Mouse (Mus musculus) erythroblast, embryonic 14.5 days (primary cell): ENCODE measurements around the gene Nfkbil1. TPM values are rescaled to one million over a fixed set of nuclear protein-coding genes. Genes with fewer than 3 reads are reported as not detected.
"Not testable (repeated sequence)": the region's sequence is repeated elsewhere in the genome, so short reads cannot be mapped to it uniquely, and the experiment has no call there.

Experiments used
- H3K27me3 ChIP-seq: 2 replicates; pipeline ENCODE4 v1.6.1; 2012; ENCODE audit warnings: inconsistent platforms; ENCODE audit not compliant: control insufficient read depth
- H3K36me3 ChIP-seq: 2 replicates; pipeline ENCODE4 v1.6.1; 2012; ENCODE audit warnings: mild to moderate bottlenecking, inconsistent platforms; ENCODE audit not compliant: control insufficient read depth
- H3K4me1 ChIP-seq: 2 replicates; pipeline ENCODE4 v1.6.1; 2012; ENCODE audit warnings: inconsistent platforms; ENCODE audit not compliant: control insufficient read depth
- H3K4me3 ChIP-seq: replicated peaks from 2 replicates; pipeline ENCODE3; 2012; ENCODE audit warnings: moderate library complexity, mild to moderate bottlenecking, inconsistent platforms
- H3K9me3 ChIP-seq: 2 replicates; pipeline ENCODE4 v1.6.1; 2012; ENCODE audit warnings: low read length, inconsistent platforms, mixed read lengths; ENCODE audit not compliant: control insufficient read depth
- GATA1 ChIP-seq: IDR thresholded peaks from 2 replicates; pipeline ENCODE4 v1.6.1; 2012; ENCODE audit warnings: low read length, inconsistent platforms, mixed read lengths
- TAL1 ChIP-seq: IDR thresholded peaks from 3 replicates; pipeline ENCODE4 v1.6.1; 2012; ENCODE audit warnings: low read length, inconsistent platforms, mixed read lengths
- polyA plus RNA-seq: library from polyadenylated mRNA; stranded (reverse); fragments of >175 nt; gene quantifications from 2 replicates; pipeline ENCODE4 v1.2.3, GENCODE M21; 2012

The Nfkbil1 gene
- polyA plus RNA-seq, 1 experiment = 1.6 TPM

DNA sequence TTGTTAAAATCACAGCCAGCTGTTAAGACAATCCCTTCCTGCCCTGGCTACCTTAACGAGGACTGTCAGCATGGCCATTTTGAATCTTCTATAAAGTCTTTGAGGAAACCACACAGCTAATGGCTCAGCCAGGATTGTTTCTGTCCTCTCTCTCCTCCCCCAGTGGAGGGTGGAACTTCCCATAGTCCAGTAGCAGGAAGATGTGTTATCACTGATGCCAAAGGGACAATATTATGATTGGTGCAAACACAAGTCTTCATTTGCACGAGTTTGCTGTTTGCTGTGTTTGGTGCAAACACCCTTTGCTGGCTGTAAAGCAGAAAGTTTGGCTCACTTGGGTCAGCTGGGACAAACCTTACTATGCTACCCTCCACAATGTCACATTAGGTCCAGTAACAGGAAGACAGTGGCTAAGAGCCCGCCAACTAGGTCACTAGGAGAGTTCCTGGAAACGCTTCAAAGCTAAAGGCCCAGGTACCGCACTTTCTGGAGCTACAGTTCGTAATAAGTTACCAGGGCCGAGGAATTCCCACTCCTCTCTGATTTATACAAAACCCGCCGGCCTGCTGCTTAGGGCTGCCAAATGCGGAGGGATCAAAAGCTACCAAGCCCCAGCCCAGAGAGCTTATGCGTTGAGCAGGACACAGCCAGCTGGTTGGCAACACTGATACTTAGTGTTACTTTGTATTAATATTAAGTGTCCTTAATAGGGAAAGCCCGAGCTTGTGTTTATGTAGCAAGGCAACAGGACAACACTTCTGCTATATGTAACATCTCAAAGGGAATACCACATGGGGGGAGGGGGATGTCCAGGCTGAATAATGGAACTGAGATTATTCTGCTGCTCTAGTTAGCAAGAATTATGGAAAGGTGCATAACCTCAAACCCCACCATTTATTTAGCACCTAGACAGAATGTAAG, 5.1 kb upstream of the Nfkbil1 start:
- peak overlapping the region; percentile 82 for H3K4me3 ChIP-seq
- no peaks in the 10 kb centered on the region for H3K9me3 ChIP-seq
- peaks cover 65% of the 10 kb centered on the region for H3K4me1 ChIP-seq
- no peaks in the 10 kb centered on the region for H3K27me3 ChIP-seq
- H3K36me3 ChIP-seq = peaks cover 30% of the 10 kb centered on the region
- TF ChIP-seq TAL1 (no peak), GATA1 (no peak)

DNA sequence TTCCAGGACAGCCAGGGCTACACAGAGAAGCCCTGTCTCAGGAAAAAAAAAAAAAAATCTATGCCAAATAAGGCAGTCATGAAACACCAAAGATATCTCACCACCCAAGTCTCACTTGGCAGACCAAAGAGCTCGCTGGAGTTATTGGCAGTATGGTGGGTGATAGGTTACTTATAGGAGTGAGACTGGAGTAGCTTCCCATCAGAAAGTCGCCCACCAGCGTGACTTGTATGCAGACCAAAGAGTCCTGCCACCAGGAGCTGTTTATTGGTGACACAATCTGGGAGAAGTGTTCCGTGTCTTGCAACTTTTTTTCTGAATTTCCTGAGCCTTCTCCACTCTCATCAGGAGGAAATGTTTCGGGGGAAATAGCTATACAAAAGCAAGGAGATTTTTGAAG, 4.1 kb upstream of the Nfkbil1 start:
- peaks cover 64% of the 10 kb centered on the region for H3K4me1 ChIP-seq

DNA sequence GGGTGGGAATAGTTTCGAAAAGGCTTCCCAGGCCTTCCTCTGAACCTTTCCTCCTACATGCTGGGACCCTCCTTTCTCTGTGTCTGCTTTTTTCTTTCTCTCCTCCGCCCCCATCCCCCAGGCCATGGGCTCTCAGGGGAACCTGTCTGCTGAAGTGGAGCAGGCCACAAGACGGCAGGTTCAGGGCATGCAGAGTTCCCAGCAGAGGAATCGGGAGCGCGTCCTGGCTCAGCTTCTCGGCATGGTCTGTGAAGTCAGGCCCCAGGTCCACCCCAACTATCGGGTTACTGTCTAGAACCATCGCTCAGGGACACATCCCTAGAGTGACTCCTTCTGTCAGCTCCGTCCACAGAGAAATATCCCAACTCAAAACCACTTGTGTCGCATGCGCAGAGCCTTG, 1.9 kb upstream of the Nfkbil1 start:
- H3K36me3 ChIP-seq = peaks cover 14% of the 10 kb centered on the region
- H3K27me3 ChIP-seq = no peaks in the 10 kb centered on the region
- TF ChIP-seq GATA1 (no peak), TAL1 (no peak)
- H3K4me3 ChIP-seq = no peak overlapping the region
- H3K9me3 ChIP-seq = no peaks in the 10 kb centered on the region
- H3K4me1 ChIP-seq = peaks cover 57% of the 10 kb centered on the region

More for the DNA sequence above, 4.1 kb upstream of the Nfkbil1 start:
- Histone ChIP-seq H3K36me3 (peaks cover 21% of the 10 kb centered on the region), H3K27me3 (no peaks in the 10 kb centered on the region), H3K9me3 (no peaks in the 10 kb centered on the region), H3K4me3 (no peak overlapping the region)
- TF ChIP-seq TAL1 (no peak), GATA1 (no peak)

DNA sequence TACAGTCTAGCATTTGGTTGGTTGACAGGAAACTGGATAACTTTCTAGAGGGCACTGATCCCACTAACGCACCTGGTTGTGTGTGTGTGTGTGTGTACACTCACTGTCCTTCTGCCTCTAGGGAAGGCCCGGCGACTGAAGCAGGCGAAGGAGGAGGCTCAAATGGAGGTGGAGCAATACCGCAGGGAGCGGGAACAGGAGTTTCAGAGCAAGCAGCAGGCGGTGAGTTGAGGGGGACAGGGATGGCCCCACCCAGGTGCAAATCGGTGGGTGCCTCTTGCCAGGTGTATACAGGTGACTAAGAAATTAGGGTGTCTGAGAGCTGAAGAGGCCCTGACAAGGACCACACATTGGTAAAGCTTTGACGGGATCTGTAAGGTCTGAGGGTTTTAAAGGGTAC, 1.4 kb upstream of the Nfkbil1 start:
- Histone ChIP-seq H3K36me3 (peaks cover 17% of the 10 kb centered on the region), H3K4me3 (no peak overlapping the region), H3K4me1 (peaks cover 62% of the 10 kb centered on the region), H3K9me3 (no peaks in the 10 kb centered on the region), H3K27me3 (no peaks in the 10 kb centered on the region)
- TF ChIP-seq TAL1 = no peak
- TF ChIP-seq GATA1 = no peak

DNA sequence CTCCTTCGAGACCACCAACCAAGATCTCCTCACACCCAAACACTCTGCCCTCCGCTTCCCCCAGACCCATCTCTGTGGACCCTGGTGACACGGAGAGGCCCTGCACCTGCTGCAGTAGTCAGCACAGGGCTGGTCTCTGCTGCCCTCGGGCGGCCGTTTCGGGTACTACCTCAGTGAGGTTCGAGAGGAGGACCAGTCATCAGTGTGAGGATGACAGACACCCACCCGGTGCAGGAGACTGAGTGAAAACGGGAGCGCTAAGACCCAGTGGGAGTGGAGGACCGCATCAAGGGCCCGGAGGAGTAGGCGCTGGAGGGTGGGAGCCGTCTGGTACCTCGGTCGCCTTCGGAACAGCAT, 776 bp upstream of the Nfkbil1 start:
- Histone ChIP-seq H3K4me3 (peak overlapping the region; percentile 79), H3K9me3 (no peaks in the 10 kb centered on the region), H3K36me3 (peaks cover 20% of the 10 kb centered on the region), H3K27me3 (no peaks in the 10 kb centered on the region), H3K4me1 (peaks cover 63% of the 10 kb centered on the region)
- TF ChIP-seq TAL1 (no peak), GATA1 (no peak)

DNA sequence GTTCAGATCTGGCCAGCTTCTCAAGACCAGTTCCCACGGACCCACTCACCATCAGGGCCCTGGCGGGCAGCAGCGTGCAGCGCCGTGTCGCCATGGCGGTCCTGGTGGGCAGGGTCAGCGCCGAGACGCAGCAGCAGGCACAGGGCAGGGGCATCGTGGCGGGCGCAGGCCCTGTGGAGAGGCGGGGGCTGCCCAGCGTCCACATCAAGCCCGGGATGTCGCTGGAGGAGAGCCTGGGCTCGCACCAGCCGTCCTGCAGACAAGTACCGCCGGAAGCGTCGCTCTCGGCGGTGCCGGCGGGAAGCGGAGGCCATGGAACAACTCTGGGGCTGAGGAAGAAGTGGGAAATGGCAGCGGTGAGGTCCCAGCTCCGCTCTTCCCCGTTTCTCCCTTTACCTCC, 689 bp downstream of the Nfkbil1 start:
- TF ChIP-seq TAL1 (no peak), GATA1 (no peak)
- H3K27me3 ChIP-seq = no peaks in the 10 kb centered on the region
- peaks cover 52% of the 10 kb centered on the region for H3K4me1 ChIP-seq
- peak overlapping the region; percentile 79 for H3K4me3 ChIP-seq
- peaks cover 33% of the 10 kb centered on the region for H3K36me3 ChIP-seq
- H3K9me3 ChIP-seq = no peaks in the 10 kb centered on the region

DNA sequence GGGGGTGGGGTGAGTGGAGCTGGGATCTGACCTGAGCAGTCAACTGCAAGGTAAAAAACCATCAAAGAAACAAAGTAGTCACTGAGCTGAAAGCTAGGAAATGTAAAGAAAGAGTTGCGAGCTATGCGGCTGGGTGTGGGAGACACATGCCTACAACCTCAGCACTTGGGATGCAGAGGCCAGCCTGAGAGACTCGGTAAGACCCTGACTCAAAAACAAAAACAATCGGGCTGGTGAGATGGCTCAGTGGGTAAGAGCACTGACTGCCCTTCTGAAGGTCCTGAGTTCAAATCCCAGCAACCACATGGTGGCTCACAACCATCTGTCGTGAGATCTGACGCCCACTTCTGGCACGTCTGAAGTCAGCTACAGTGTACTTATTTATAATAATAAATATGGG, 1.5 kb downstream of the Nfkbil1 start:
- H3K9me3 ChIP-seq, H3K4me3 ChIP-seq, H3K27me3 ChIP-seq: not testable (repeated sequence)
- peaks cover 49% of the 10 kb centered on the region for H3K4me1 ChIP-seq
- peaks cover 41% of the 10 kb centered on the region for H3K36me3 ChIP-seq

DNA sequence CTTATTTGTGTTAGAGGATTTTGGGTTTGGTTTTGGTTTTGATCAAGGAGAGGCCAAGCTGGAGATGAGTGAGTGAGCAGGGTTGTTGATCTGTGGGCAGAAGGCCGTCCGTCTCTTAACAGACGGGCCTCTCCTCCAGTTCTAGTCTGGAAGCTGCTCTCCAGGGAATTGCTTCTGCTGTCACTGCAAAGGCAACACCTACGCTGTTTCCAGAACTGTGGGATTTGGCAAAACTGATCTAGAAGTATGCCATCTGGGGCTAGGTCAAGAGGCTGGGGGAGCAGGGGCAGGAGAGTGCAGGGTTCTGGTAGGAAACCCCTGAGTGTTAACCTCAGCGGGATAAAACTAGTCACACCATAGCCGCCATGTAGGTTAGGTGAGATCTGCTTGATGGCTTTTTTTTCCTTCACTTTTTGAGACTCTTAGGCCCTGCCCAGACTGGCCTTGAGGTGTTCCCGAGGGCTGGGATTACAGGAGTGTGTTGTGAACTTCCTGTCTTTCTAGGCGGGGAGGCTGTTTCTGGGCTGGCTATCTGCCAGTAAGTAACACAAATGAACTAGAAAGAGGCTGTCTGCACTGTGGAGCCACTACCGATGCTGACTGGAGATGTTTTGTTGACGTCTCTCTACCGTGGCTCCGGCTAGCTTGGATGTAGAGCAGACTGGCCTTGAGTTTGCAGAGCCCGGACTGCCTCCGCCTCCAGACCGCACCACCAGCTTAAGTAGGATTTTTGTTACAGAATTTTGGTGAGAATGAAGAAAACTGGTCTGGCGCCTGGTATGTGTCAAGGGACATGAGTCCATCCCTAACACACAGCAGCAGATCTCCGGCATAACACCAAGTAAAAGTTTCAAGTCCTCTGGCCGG, 2.2 kb downstream of the Nfkbil1 start, which contains the start of gene Atp6v1g2:
Gene Atp6v1g2 (plus strand): TSS at position 547 of the 867 bp plus-strand sequence.
- Histone ChIP-seq H3K4me1 (peaks cover 49% of the 10 kb centered on the region), H3K4me3 (peak within 1 kb of the TSS; percentile 79), H3K9me3 (no peaks in the 10 kb centered on the region), H3K27me3 (no peaks in the 10 kb centered on the region), H3K36me3 (peaks cover 48% of the 10 kb centered on the region)
- no peak for TF ChIP-seq TAL1
- no peak for TF ChIP-seq GATA1

DNA sequence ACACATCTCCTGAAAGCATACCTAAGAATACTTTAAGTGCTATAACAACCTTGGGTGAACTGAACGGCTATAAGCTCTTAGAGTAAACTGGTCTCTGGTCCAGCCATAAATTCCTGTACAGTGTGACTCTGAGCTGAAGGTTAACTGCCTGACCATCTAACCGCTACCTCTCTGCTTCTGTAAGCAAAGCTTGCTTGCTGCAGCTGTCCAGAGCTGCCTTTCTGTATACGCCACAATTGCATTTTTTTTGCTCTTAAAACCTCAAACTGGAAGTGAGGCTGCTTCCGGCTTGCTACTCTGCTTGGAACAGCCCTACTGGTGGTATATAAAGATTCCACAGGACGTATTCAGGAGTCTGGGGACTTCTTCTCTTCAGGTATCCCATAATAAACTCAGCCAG, 2.9 kb downstream of the Nfkbil1 start:
- Histone ChIP-seq H3K9me3 (no peaks in the 10 kb centered on the region), H3K4me3 (no peak overlapping the region), H3K36me3 (peaks cover 55% of the 10 kb centered on the region), H3K27me3 (no peaks in the 10 kb centered on the region), H3K4me1 (peaks cover 49% of the 10 kb centered on the region)
- TF ChIP-seq GATA1 (no peak), TAL1 (no peak)
